Mouse (Mus musculus): ENCODE results near the gene Hist1h1e.
A peak's percentile ranks its signal among the peaks of the same experiment; 100 is the strongest.

The Hist1h1e gene

DNA sequence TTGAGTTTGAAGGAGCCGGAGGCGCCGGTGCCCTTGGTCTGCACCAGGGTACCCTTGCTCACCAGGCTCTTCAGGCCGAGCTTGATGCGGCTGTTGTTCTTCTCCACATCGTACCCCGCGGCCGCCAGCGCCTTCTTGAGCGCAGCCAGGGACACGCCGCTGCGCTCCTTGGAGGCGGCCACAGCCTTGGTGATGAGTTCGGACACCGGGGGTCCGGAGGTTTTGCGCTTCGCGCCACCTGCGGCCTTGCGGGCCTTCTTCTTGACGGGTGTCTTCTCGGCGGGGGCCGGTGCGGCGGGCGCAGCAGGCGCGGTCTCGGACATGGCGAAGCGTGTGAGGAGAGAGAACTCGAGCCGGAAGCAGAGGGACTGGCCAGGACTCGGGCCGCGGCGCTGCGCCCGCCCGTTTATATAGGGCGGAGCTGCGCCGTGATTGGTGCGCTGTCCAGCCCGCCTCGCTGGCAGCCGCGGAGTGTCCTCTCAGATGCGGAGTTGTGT is at the start of gene Hist1h1e:
Hist1h1e (minus strand) TSS at position 384 of the 497 bp plus-strand sequence.
- DNase-seq (ENCODE audit: low read depth in 1 of 2, low spot score in 2 of 2) = peak; percentile 66 to 82

DNA sequence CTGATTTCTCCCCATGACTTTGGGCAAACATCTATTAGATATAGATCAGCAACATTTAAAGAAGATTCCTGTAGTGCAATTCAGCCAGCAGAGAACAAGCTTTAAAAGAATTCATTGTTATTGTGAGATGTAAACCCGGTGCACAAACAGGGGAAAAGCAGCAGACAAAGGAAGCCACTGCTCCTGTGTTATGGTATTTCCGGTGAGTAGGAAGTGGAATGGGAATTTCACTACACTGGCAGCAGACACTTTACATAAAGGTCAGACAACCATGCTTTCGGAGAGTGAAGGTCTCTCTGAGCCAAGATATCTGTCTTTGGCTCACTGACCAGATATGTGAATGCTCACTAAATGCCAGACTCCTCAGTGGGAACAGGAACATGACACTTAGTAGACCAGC is 40.2 kb upstream of the Hist1h1e start:
- no peak for DNase-seq (ENCODE audit: low read depth in 1 of 2, low spot score in 2 of 2)

DNA sequence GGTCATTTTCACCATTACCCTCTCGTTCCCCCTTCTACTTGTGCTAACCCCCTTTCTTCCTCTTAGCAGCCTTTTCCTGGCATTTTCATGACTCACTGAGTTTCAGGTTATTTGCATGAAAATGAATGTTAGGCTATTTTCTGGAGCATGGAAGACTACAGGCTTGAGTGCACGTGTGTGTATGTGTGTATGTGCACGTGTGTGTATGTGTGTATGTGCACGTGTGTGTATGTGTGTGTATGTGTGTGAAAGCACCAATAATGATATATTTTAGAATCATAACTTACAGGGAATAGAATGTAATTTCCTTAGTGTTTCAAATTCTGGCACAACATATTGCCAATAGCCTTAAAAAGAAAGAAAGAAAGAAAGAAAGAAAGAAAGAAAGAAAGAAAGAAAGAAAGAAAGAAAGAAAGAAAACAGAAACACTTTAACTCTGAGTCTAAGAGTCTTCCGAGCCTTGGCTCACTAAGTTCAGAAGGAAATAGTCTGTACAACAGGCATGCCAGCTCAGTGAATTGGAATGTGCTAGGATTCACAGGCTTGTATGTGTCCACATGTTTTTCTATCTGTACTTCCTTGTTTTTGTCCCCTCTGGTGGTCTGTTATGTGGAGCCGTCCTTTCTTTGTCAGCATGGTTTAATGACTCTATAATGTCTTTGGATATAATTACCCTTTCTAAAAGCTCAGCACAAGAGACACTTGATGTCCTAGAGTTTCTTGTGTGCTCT is 37.4 kb upstream of the Hist1h1e start:
- DNase-seq (ENCODE audit: low read depth in 1 of 2, low spot score in 2 of 2) = no peak

DNA sequence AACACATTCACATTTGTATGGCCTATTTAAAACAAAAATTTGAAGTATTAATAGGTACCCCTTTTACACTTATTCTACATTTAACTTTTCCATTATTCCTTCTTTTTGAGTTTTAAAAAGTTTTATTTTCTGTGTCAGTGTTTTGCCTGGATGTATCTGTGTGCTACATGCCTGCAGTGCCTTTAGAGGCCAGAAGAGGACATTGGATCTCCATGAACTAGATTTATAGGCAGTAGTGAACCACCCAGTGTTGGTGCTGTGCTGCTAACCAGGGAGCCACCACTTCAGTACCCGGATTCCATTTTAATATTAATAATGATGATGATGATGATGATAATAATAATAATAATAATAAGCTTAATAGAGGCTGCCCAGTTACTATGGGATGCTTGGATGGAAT is 8.3 kb upstream of the Hist1h1e start:
- DNase-seq (ENCODE audit: low read depth in 1 of 2, low spot score in 2 of 2) = no peak

DNA sequence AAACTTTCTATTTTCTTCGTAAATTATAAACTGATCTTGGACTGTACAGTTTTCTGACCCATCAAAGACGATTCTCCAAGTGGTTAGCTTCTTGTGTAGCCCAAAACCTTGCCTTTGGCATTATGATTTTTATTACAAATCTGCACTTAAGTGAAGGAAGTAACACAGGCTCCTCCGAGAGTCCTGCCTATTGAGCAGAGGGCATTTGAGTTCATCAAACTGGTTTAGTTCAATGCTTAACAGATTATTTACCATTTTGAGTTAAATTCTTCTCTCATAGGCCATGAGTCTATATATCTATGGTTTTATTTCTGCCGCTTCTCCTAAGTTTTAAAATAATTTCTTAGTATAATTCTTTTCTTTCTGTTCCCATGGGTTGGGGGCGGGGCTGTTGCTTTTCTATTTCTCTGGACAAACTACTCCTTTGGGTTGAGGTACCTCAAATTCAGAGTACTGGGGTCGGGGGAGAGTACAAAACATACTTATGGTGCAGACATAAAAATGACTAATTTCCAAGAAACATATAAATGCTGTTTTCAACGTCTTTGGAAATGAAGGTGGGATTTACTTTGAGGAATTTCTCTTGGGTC is 598 bp upstream of the Hist1h1e start:
- DNase-seq (ENCODE audit: low read depth in 1 of 2, low spot score in 2 of 2) = no peak

DNA sequence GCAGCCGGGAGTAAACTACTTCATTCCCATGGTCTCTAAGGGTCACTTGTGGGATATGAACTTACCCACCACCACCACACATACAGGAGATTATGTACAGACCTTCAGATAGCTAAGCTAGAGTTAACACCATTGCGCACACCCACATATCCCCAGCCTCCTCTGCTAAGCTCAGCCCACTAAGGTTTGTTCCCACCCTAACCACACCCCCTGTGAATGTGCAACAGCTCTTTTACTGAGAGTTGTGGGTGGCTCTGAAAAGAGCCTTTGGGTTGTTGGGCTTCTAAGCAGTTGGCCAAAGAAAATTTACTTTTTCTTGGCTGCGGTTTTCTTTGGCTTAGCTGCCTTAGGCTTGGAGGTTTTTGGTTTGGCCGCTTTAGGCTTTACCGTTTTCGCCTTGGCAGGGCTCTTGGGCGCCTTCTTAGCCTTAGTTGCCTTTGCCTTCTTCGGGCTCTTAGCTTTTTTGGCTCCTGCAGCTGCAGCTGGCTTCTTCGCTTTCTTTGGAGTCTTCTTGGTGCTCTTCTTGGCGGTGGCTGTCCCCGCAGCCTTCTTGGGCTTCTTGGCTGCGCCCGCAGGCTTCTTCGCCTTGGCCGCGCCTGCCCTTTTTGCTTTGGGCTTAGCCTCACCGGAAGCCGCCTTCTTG is 705 bp downstream of the Hist1h1e start:
- peak; percentile 57 to 67 for DNase-seq (ENCODE audit: low read depth in 1 of 2, low spot score in 2 of 2)

DNA sequence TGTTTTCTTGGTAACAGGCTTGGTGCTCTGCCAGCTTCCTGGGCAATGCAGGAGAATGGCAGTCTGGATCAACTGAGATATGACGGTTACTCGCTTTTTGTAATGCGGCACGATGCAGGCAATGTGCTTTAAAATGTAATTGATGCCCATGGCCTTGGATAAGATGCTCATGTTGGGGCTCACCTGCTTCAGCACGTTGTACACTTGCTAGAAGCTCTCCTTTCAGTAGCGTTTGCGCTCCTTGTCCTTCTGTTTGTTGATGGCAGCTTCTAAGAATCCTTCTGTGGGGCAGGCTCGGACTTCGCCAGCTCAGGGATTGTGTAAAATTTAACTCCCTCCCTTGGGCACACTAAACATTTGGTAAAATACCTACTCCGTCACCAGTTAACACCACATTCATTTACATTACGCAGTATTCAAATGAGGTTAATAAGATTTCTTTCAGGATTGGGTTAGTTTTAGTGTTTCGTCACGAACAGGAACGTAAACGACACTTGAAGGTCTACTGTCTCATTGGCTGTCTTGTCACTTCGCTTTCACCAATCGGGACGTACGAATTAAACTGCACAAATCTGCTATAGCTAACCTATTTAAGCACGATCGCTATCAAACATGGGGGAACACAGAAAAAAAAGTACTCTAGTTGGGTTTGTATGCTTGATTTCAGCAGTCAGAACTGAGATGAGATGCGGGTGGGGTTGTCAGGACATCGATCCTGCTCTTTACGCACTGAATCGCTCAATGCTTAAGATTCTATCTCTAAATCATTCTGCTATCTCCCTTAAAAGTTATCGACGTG is 1.4 kb downstream of the Hist1h1e start, which contains the start of gene Hist1h2be:
Hist1h2be (minus strand) TSS at position 392 of the 799 bp plus-strand sequence.
- peak; percentile 38 to 63 for DNase-seq (ENCODE audit: low read depth in 1 of 2, low spot score in 2 of 2)

DNA sequence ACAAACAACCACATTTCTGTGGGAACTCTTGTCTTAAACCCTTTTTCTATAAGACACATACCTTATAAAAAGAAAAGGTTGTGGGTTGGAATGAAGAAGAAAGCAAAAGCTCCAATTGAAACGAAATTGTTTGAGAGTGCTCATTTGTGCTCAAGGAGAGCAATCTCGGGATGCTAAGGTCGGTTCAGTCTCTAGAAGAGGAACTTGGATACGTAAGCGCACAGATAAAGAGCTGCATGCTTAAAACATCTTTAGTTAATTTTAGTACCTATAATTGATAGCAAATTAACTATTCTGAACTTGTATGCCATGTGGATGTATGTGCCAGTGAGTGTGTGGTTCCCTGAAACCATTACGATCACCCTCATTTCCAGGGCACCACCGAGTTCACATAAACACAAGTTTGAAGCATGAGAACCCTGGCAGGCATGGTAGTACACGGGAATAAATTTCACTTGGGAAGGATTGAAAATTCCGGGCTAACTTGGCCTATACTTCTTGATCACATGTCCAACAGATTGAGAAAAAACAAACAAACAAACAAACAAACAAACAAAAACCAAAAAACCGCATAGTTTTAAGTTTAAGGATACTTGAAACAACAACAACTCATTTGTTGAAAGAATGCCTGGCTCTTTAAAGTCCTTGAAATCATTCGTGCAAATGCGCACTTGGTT is 2.2 kb downstream of the Hist1h1e start:
- no peak for DNase-seq (ENCODE audit: low read depth in 1 of 2, low spot score in 2 of 2)

DNA sequence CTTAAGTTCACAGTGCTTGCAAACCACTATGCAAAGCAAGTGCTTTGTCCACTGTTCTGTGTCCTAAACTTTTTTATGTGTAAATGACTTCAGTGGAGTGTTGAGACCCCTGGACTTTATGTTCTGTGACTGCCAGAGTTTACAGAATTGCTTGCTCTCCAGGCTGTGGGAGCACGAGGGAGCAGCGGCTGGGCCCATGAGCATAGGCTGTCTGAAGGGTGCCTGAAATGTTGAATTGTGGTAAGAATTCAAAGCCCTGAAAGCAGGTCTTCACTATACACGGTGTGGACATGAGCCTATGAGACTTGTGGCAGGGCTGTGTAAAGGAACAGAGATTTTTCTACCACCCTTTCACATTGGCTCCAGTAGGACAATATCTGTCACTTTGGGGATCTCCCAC is 10.7 kb downstream of the Hist1h1e start:
- no peak for DNase-seq (ENCODE audit: low read depth in 1 of 2, low spot score in 2 of 2)

DNA sequence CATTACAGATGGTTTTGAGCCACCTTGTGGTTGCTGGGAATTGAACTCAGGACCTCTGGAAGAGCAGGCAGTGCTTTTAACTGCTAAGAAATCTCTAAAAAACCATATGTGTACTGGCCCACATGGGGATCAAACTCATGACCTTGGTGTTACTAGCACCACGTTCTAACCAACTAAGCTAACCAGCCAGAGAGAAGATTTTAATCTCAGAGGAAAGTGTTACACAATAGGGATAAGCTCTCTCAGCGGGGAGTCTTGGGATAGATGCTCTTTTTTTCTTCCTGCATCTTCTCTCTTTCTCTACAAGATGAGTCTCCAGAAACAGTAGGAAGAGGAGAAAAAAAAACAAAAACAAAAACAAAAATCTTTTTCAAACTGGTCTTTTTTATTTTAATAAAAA is 12.0 kb downstream of the Hist1h1e start:
- no peak for DNase-seq (ENCODE audit: low read depth in 1 of 2, low spot score in 2 of 2)

DNA sequence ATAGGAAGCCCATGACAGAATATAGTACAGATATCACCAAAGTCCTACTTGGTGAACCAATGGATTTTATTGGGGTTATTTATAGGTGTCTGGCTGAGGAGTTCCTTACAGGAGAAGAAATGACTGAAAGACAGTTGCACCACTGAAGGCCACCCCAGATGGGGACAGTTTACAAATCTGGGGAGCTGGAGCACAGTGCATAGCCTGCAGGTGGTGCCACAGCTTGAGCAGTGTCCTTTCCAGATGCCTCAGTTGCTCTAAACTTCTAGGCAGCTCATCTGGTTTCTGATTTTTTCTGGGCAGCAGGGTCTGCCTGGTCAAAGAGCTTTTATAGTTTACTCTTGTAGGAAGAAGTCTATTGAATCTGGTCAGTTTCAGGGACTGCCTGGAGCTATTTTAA is 12.5 kb downstream of the Hist1h1e start:
- no peak for DNase-seq (ENCODE audit: low read depth in 1 of 2, low spot score in 2 of 2)

DNA sequence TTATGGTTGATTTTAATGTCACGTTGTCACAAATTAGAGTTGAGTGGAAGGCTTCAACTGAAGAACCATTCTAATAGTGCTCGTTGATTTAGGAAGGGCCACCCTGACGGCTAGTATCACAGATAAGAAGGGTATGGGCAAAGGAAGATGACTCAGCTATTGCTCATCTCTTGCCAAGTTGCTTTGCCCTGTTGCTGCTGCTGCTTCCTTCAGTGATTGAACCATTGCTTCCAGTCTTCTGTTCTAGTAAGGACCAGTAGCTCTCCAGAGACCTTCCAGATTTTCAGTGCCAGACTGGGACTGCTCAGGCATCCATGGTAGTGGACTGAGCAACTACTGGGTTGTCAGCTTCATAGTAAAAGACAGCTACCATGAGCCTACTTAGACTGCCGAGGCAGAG is 13.1 kb downstream of the Hist1h1e start:
- DNase-seq (ENCODE audit: low read depth in 1 of 2, low spot score in 2 of 2) = no peak

DNA sequence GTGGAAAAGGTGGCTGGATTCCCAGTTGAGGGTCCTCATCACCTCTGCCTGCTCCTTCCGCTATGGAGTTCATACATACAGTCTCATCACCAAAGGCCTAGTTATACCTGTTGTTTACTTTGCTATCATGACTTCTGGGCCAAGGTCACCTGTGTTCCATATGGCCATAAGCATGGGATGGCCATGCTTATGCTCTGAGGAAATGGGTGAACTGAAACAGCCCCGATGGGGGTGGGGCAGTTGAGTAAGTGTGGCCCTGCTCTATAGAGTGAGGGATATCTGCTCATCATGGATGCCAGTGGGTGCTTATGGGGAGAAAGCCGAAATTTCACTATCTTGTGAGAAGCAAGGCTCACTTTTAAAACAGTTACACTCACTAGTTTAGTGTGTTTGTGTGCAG is 17.3 kb downstream of the Hist1h1e start:
- no peak for DNase-seq (ENCODE audit: low read depth in 1 of 2, low spot score in 2 of 2)

DNA sequence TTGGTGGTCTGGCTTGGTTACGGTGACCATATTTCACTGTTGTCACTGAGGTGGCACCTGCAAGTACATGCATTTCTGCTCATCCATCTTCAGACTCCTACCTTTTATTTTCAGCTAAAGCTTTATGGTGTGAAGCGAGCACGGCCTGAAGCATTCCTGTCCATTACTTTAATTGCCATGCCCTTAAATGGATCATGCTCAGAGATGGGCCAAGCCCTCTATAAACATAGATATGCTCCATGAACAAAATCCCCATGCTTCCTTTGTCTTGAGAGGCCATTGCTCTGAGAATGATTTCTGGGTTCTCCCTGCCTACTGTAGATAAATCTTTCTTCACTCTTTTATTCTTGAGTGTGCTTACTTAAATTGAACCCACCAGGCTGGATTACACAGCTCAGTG is 17.9 kb downstream of the Hist1h1e start:
- no peak for DNase-seq (ENCODE audit: low read depth in 1 of 2, low spot score in 2 of 2)

DNA sequence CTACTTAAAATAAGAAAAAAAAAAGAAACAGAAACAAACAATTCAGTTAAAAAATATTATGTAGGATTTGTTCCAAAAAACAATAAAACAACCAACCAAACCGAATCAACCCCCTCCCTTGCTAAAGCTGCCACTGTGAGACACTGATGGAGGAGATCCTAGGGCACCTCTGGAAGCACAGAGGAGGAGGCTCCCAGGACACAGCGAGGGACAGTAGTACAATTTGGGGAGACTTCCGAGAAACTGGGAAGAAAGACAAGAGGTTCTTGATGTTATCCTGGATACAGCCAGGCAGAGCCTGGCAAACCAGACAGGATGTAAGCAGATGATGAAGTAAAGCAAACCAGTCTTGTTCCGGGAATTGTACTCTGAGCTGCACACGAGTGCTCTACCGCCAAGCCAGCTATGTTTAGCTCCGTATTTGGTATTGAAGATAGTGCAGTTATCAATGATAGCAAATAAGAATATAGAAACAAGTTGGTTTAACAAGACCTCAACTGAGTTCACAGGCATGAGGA is 19.1 kb downstream of the Hist1h1e start:
- no peak for DNase-seq (ENCODE audit: low read depth in 1 of 2, low spot score in 2 of 2)

DNA sequence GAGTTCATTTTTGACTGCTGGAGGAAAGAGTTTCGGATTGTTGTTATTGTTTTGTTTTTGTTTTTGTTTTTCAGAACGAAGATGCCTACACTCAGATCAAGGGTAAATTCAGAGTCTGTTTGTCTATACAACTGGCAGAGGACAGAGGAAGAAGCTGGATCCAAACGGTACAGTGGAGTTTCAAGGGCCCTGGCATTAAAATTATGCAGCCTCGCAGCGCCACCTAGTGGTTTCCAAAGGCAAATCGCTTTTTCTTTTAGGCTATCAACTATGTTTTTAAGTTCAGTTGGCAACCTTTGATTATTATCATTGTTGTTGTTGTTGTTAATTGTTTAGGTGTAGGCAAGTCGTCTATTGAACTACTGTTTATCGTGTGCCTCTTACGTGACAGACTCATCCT is 24.4 kb downstream of the Hist1h1e start:
- DNase-seq (ENCODE audit: low read depth in 1 of 2, low spot score in 2 of 2) = peak in 1 of 2 experiments; percentile 70

DNA sequence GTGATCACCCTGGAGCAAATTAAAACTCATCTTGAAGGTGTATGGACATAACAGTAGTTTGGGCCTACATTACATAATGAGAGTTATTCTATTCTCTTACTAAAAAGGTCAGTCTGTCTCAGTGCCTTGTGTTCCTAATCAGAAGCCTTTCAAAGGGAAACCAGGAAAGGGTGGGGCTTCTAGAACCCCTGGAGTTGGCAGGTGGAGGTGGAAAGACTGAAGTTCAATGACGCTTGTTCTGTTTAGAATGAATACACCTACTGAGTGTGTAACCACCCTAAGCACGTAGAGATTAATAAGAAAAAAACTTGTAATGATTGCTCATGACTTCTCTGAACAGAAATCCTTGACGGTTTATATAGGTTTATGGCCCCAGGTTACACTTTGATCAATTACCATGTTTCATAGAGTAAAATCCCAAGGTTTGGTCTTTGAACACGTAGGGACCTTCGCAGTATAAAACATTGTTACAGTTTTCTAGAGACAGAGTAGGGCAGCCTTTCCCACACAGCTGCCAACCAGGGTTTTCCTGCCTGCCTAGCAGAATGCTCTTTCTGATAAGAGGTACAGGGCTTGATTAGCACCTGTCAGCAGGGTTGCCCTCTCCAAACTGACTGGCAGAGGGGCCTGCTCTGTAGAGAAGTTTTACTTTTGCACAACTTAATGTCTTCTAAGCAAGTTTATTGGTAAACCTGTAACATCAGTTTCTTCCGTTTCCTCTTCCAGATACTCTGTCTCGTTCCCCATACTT is 26.6 kb downstream of the Hist1h1e start:
- DNase-seq (ENCODE audit: low read depth in 1 of 2, low spot score in 2 of 2) = no peak

DNA sequence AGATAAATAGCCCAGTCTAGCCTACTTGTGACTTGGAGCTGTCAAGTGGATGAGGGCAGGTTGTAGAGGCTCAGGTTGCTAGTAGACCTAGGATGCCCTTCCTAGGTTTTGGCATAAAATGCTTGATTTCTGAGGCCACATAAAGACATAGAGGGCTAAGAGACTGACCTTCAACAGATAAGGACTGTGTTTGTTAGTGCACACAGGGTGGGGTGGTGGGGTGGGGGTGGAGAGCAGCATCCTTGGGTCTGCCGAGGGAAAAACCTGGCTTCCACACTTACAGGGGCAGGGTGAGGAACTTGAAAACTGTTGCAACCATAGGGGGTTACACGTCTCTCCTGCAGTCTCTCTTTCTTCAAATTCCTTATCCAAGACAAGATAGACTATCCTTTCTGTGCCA is 27.2 kb downstream of the Hist1h1e start:
- DNase-seq (ENCODE audit: low read depth in 1 of 2, low spot score in 2 of 2) = no peak

DNA sequence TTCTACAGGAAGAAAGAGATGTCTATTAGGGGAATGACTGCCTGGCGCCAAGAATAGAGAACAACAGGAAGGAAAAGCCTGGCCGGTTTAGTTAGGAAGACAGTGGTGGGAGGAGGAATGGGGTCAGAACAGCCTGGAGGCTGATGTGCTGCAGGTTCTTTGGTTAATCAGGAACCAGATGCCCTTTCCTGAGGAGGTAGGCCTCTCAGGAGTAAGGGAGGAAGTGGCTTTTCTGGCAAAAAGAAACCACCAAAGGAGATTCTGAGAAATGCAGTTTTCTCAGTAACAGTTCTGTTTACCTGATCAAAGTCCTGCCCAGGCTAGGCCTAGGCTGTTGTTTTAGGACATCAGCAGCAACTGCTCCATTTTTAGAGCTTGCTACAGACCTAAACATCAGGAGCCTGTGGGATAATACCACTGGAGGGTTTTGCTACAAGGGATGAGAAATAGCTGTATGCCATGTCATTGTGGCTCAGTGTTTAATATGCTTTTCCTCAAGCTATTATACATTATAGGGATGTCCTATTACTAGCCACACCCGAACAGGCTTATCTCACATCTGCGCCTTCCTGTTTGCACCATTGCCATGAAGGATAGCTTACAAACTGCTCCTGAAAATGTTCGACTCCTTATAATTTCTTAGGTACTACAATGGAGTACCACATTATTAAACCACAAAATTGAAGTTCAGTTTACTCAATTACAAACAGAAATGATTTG is 29.1 kb downstream of the Hist1h1e start:
- DNase-seq (ENCODE audit: low read depth in 1 of 2, low spot score in 2 of 2) = no peak

Measured in monocyte, adult 2 months (primary cell).